Mouse (Mus musculus): ENCODE measurements around the gene Bcl2l13.

DNA sequence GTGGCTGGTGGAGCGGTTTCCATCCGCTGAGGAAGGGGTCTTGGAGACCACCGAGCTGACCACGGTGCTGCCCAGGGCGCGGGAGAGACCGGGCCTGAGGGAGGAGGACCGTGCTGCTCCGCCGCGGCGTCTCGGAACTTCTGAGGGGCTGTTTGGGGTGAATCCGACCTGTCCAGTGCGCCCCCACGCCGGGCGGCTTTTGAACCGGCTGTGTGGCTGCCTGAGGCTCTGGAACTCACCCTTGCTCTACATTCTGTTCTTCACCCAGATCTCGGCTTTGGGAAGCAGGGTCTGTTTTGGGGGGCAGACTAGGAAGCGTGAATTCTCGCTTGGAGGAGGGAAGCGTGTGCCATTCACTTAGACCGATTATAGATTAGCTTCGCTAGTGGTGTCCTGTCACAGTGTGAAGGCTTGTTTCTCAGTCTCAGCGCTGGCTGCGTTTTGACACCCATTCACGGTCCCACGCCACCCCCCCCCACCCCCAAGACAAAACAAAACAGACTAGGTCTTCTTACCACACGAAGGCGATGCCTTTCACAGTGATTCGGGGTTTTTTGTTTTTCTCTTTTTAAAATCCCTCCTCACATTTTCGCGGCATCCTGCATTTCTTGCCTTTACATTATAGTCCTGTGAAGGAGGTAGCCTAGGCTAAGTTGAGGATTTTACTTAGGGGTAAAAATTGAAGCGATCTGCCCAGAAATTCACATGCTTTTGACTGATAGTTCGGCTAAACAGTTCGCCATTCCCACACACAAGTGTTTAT, 558 bp downstream of the Bcl2l13 start:
- TF ChIP-seq POLR2A (IDR thresholded peaks at IDR 0.05; ENCODE audit: control insufficient read depth, low read depth, low read length) (no peak), CTCF (IDR thresholded peaks at IDR 0.05; ENCODE audit: control insufficient read depth, insufficient read depth, insufficient replicate concordance, low read depth, low read length) (no peak)
